Mouse (Mus musculus) neural tube, embryonic 12.5 days (tissue): ENCODE data around the gene Dnaaf3. TPM values are rescaled to one million over a fixed set of nuclear protein-coding genes. Genes with fewer than 3 reads are reported as not detected.

ENCODE experiments used
- ATAC-seq: fragments of 200-750 bp; cut with Nextera tagmentation; 2 replicates; pipeline ENCODE4 v1.8.0; 2017; ENCODE audit warnings: low read depth, mild to moderate bottlenecking, moderate TSS enrichment, moderate library complexity; ENCODE audit not compliant: low FRiP score
- H3K27ac ChIP-seq: fragments of 300-500 bp; sonication (generic); 2 replicates; pipeline ENCODE4 v1.5.1; 2016
- H3K27me3 ChIP-seq: fragments of 300-500 bp; sonication (generic); replicated peaks from 2 replicates; pipeline ENCODE4 v1.6.1; 2016; ENCODE audit warnings: mild to moderate bottlenecking
- H3K36me3 ChIP-seq: fragments of 300-500 bp; sonication (generic); 2 replicates; pipeline ENCODE4 v1.6.1; 2016; ENCODE audit warnings: mild to moderate bottlenecking
- H3K4me1 ChIP-seq: fragments of 300-500 bp; sonication (generic); 2 replicates; pipeline ENCODE4 v1.6.1; 2016
- H3K4me2 ChIP-seq: fragments of 300-500 bp; sonication (generic); replicated peaks from 2 replicates; pipeline ENCODE4 v1.6.1; 2016; ENCODE audit warnings: mild to moderate bottlenecking
- H3K4me3 ChIP-seq: fragments of 300-500 bp; sonication (generic); 2 replicates; pipeline ENCODE4 v1.5.1; 2016
- H3K9ac ChIP-seq: fragments of 300-500 bp; sonication (generic); 2 replicates; pipeline ENCODE4 v1.6.1; 2016; ENCODE audit warnings: mild to moderate bottlenecking
- H3K9me3 ChIP-seq: fragments of 300-500 bp; sonication (generic); 2 replicates; pipeline ENCODE4 v1.6.1; 2016; ENCODE audit warnings: mild to moderate bottlenecking
- WGBS: fragments of 180-500 bp; shearing (Covaris S2); methylation state at CpG from one replicate; pipeline ENCODE4 v1.1.7; 2016; 5-methylcytosine and 5-hydroxymethylcytosine counted together
- polyA plus RNA-seq: library from polyadenylated mRNA; unstranded; fragments of >200 nt; fragmentation: Nextera tagmentation; extraction: Ambion mirVana; gene quantifications from 2 replicates; pipeline ENCODE4 v1.2.1, GENCODE M21; 2016

The Dnaaf3 gene
- polyA plus RNA-seq, 1 experiment from 2014 or later = 1.7 TPM

- Histone ChIP-seq H3K27me3 (no peaks in the 10 kb centered on the region), H3K4me1 (peaks cover 21% of the 10 kb centered on the region), H3K9ac (no peak overlapping the region), H3K36me3 (no peaks in the 10 kb centered on the region), H3K9me3 (no peaks in the 10 kb centered on the region), H3K4me2 (no peak overlapping the region), H3K4me3 (no peak overlapping the region), H3K27ac (no peak overlapping the region)
- no peak for ATAC-seq
- WGBS = 86% methylated on average over 5 of the region's 5 CpGs
Observed at GRCm38 (mm10) chr7:4503858-4504257, 28.4 kb downstream of the Dnaaf3 start.

- ATAC-seq = no peak
- Histone ChIP-seq H3K36me3 (no peaks in the 10 kb centered on the region), H3K27ac (no peak overlapping the region), H3K9ac (no peak overlapping the region), H3K9me3 (no peaks in the 10 kb centered on the region), H3K4me3 (no peak overlapping the region), H3K4me2 (no peak overlapping the region), H3K27me3 (no peaks in the 10 kb centered on the region), H3K4me1 (peaks cover 29% of the 10 kb centered on the region)
- WGBS = 91% methylated on average over 4 of the region's 4 CpGs
Observed at GRCm38 (mm10) chr7:4503100-4503499, 29.2 kb downstream of the Dnaaf3 start.

- Histone ChIP-seq H3K36me3 (no peaks in the 10 kb centered on the region), H3K27ac (no peak overlapping the region), H3K27me3 (no peaks in the 10 kb centered on the region), H3K9ac (peak overlapping the region; percentile 98; the same call in 1 of the 2 replicates), H3K4me2 (peak overlapping the region; percentile 91), H3K4me3 (peak overlapping the region; percentile 92), H3K9me3 (no peaks in the 10 kb centered on the region), H3K4me1 (peaks cover 34% of the 10 kb centered on the region)
- WGBS = 16% methylated on average over 14 of the region's 14 CpGs
- peak; percentile 15 for ATAC-seq
Observed at GRCm38 (mm10) chr7:4502421-4503090, 29.7 kb downstream of the Dnaaf3 start.

- Histone ChIP-seq H3K36me3 (peaks cover 3% of the 10 kb centered on the region), H3K4me2 (peak within 1 kb of the TSS; percentile 91), H3K4me1 (peaks cover 39% of the 10 kb centered on the region), H3K9ac (peak within 1 kb of the TSS; percentile 98), H3K27me3 (no peaks in the 10 kb centered on the region), H3K4me3 (peak within 1 kb of the TSS; percentile 92), H3K27ac (peak within 1 kb of the TSS; percentile 66), H3K9me3 (no peaks in the 10 kb centered on the region)
- peak; percentile 91 for ATAC-seq
- WGBS = under 1% methylated on average over 61 of the region's 62 CpGs
Observed at GRCm38 (mm10) chr7:4501558-4502397, 30.5 kb downstream of the Dnaaf3 start, which contains the start of gene Ppp1r12c. Gene Ppp1r12c (minus strand): TSS chr7:4501680.

GRCm38 (mm10) chr7:4500892-4501471, 31.3 kb downstream of the Dnaaf3 start:
- WGBS = under 1% methylated on average over 48 of the region's 52 CpGs

GRCm38 (mm10) chr7:4499034-4499433, 33.2 kb downstream of the Dnaaf3 start:
- H3K9me3 ChIP-seq = no peaks in the 10 kb centered on the region
- no peaks in the 10 kb centered on the region for H3K27me3 ChIP-seq
- H3K4me2 ChIP-seq = peak overlapping the region; percentile 91
- 95% methylated on average over 4 of the region's 4 CpGs for WGBS
- H3K4me1 ChIP-seq = peaks cover 39% of the 10 kb centered on the region
- ATAC-seq = no peak
- H3K4me3 ChIP-seq = no peak overlapping the region
- no peak overlapping the region for H3K27ac ChIP-seq
- peak overlapping the region; percentile 30 for H3K9ac ChIP-seq
- H3K36me3 ChIP-seq = peaks cover 19% of the 10 kb centered on the region

More at GRCm38 (mm10) chr7:4500892-4501471, 31.3 kb downstream of the Dnaaf3 start:
- Histone ChIP-seq H3K9ac (peak overlapping the region; percentile 98), H3K4me1 (peaks cover 39% of the 10 kb centered on the region), H3K4me3 (peak overlapping the region; percentile 92), H3K27ac (peak overlapping the region; percentile 66), H3K27me3 (no peaks in the 10 kb centered on the region), H3K36me3 (peaks cover 8% of the 10 kb centered on the region), H3K9me3 (no peaks in the 10 kb centered on the region), H3K4me2 (peak overlapping the region; percentile 91)
- peak; percentile 45 for ATAC-seq

- no peaks in the 10 kb centered on the region for H3K27me3 ChIP-seq
- no peak overlapping the region; the same call in 1 of the 2 replicates for H3K9ac ChIP-seq
- peaks cover 39% of the 10 kb centered on the region for H3K4me1 ChIP-seq
- H3K4me3 ChIP-seq = 0 out of 2 replicates have a peak overlapping the region, but pooled peaks have one; percentile 0
- peak overlapping the region; percentile 91 for H3K4me2 ChIP-seq
- peaks cover 26% of the 10 kb centered on the region for H3K36me3 ChIP-seq
- peak; percentile 48 for ATAC-seq
- no peaks in the 10 kb centered on the region for H3K9me3 ChIP-seq
- WGBS = 6% methylated on average over 9 of the region's 9 CpGs
- H3K27ac ChIP-seq = 0 out of 2 replicates have a peak overlapping the region, but pooled peaks have one; percentile 26
Observed at GRCm38 (mm10) chr7:4498251-4498650, 34.0 kb downstream of the Dnaaf3 start.

GRCm38 (mm10) chr7:4497271-4497903, 34.9 kb downstream of the Dnaaf3 start:
- 91% methylated on average over 9 of the region's 9 CpGs for WGBS
- Histone ChIP-seq H3K9ac (no peak overlapping the region), H3K4me3 (0 out of 2 replicates have a peak overlapping the region, but pooled peaks have one; percentile 0), H3K27me3 (no peaks in the 10 kb centered on the region), H3K27ac (no peak overlapping the region), H3K4me2 (peak overlapping the region; percentile 91), H3K36me3 (peaks cover 33% of the 10 kb centered on the region), H3K9me3 (no peaks in the 10 kb centered on the region), H3K4me1 (peaks cover 39% of the 10 kb centered on the region)
- no peak for ATAC-seq

GRCm38 (mm10) chr7:4496468-4496867, 35.8 kb downstream of the Dnaaf3 start:
- Histone ChIP-seq H3K4me3 (no peak overlapping the region), H3K27me3 (no peaks in the 10 kb centered on the region), H3K4me1 (peaks cover 39% of the 10 kb centered on the region), H3K9ac (no peak overlapping the region), H3K27ac (no peak overlapping the region), H3K4me2 (no peak overlapping the region), H3K9me3 (no peaks in the 10 kb centered on the region), H3K36me3 (peaks cover 41% of the 10 kb centered on the region)
- 96% methylated on average over 3 of the region's 3 CpGs for WGBS
- ATAC-seq = no peak

GRCm38 (mm10) chr7:4493991-4494390, 38.3 kb downstream of the Dnaaf3 start:
- Histone ChIP-seq H3K9ac (no peak overlapping the region), H3K4me2 (no peak overlapping the region), H3K27ac (no peak overlapping the region), H3K4me3 (no peak overlapping the region), H3K36me3 (peaks cover 55% of the 10 kb centered on the region), H3K4me1 (peaks cover 19% of the 10 kb centered on the region), H3K27me3 (no peaks in the 10 kb centered on the region), H3K9me3 (no peaks in the 10 kb centered on the region)
- 81% methylated on average over 1 of the region's 1 CpGs for WGBS
- no peak for ATAC-seq

GRCm38 (mm10) chr7:4492284-4493224, 39.7 kb downstream of the Dnaaf3 start:
- H3K36me3 ChIP-seq = peaks cover 67% of the 10 kb centered on the region
- no peak for ATAC-seq
- no peak overlapping the region for H3K27ac ChIP-seq
- H3K9me3 ChIP-seq = no peaks in the 10 kb centered on the region
- no peak overlapping the region for H3K9ac ChIP-seq
- no peak overlapping the region for H3K4me3 ChIP-seq
- H3K27me3 ChIP-seq = no peaks in the 10 kb centered on the region
- whole genome bisulfite sequencing = 87% methylated on average over 13 of the region's 13 CpGs
- peaks cover 5% of the 10 kb centered on the region for H3K4me1 ChIP-seq
- H3K4me2 ChIP-seq = no peak overlapping the region
